Mouse (Mus musculus): Measurements from ENCODE around the gene Ank2. TPM values are rescaled to one million over a fixed set of nuclear protein-coding genes. Genes with fewer than 3 reads are reported as not detected.

Gene Ank2
- total RNA-seq, 2 experiments from 2014 or later: 1,080 to 1,091 TPM

DNA sequence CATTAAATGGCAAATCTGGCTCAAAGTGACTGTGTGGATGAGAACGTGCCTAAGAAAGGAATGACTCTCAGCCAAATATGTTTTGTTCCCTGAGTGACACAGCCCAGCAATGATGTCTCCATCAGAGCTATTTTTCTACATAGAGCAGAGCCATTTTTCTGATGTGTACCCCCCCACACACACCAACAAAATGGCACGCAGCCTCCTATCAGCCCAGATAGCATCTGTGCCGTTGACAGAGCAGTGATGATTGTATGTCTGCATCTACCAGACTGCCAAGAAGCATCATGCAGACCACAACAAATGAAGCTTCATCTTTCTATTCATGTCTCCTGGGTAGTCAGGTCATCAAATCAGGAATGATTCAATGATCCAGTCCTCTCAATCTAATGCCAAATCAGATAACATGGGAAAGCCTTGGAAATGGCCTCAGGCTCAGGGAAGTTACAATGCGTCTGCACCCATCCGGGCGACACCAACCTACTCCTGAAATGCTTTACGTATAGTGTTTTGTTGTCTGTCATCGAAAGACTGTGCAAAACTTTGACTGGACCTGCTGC, 122.2 kb downstream of the Ank2 start:
- no peak for DNase-seq (ENCODE audit: extremely low spot score in 1 of 2, low spot score in 2 of 2)

DNA sequence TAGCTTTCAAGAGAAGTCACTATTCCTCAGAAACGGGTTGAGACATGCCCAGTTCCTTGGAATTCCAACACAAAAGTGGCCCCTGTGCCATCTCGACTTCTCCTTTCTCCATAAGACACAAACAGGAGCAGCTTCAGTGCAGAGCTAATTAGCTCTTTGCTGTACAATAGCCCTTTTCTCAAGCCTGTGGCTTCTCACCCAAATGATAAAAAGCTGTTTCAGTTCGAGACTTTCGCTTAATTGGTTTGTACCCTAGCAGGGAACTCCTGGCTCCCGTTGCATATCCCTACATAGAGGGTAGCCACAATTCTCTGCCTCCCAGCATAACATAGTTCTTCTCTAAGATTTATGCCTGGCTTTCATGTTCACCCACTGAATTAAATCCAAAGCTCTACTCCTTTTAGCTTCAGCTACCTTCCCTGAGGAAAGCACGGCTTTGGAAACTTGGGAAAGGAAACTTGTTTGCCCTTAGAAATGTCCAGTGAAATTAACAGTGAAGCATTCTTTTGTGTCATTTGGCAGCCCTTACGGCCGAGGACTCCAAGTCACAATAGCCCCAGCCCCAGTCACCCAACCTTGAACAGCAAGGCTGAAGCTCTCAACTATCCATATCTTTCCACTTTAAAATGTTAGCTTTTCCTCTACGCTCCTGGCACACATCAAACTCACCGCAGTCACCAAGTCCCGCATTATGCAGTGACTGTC, 123.0 kb downstream of the Ank2 start:
- DNase-seq (ENCODE audit: extremely low spot score in 1 of 2, low spot score in 2 of 2): no peak
- intact Hi-C loops (cut with DNase I): no loop called here

More for the DNA sequence above, 122.2 kb downstream of the Ank2 start:
- intact Hi-C loops (cut with DNase I): no loop called here

DNA sequence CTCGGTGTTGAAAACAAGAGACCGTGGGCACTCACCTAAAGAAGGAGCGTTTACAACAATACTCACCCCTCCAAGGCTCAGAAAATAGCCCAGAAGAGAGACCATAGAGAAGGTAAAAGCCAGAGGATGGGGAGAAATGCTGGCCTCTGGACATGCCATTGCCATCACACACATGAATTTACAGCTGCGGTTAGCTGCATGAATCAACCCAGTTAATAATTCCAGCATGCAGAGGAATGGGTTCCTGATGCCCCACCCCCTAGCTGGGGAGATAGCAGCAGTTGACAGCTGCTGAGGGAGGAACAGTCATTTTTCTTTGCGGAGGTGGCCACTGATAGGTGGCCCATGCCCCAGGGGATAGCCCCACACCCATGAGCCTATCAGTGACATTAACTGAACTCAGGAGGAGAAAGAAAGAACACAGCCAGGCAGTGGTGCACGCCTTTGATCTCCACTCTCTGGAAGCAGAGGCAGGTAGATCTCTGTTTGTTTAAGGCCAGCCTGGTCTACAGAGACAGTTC, 124.9 kb downstream of the Ank2 start:
- intact Hi-C loops (cut with DNase I): no loop called here
- no peak for DNase-seq (ENCODE audit: extremely low spot score in 1 of 2, low spot score in 2 of 2)

DNA sequence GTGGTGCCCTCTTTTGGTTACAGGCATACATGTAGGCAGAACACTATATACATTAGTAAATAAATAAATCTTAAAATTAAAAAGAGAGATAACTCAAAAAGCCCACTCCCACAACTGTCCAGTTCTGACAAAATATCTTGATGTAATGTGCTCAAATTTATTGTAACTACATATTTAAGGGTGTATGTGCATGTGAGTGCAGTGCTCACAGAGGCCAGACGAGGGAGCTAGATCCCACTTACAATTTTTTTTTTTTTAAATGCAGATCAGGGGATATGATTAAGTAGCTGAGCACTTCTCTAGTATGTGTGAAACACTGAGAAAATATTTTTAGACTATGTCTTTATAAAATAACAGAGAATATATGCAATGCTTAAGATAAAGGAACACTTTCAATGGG, 127.4 kb downstream of the Ank2 start:
- intact Hi-C loops (cut with DNase I): no loop called here
- no peak for DNase-seq (ENCODE audit: extremely low spot score in 1 of 2, low spot score in 2 of 2)

DNA sequence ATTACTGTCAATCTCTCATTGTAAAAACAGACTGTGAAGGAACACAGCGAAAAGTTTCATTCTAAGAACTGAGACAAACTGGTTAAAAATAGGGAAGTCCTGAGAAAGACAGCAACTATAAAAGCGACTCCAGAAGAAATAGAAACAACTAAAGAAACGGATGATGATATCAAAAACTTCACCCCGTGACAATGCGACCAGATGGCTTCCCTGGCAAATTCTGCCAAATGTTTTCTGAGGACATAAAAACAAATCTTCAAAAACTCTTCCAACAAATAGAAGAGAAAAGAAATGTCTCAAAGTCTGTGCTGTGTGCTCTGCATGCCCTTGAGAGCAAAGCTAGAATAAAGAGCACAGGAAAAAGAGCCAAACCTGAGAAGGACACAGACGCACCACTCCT, 129.6 kb downstream of the Ank2 start:
- DNase-seq (ENCODE audit: extremely low spot score in 1 of 2, low spot score in 2 of 2): no peak
- intact Hi-C loops (cut with DNase I): no loop called here

DNA sequence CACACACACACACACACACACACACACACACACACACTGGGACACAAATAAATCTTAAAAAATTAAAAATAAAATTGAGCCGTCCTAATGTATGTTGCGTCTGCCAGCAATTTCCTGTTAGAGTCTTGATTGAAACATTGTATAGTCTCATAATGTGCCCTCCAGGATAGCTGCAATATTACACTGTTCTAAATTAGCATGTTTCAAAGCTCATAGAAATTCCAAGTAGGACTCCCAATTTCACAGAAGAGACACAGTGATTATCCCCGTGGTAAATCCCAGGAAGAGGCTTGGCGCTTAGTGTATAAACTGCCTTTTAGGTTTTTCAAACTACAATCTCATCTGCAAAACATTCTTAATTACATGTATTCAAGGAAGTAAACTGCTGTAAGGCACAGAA, 131.7 kb downstream of the Ank2 start:
- no peak for DNase-seq (ENCODE audit: extremely low spot score in 1 of 2, low spot score in 2 of 2)
- intact Hi-C loops (cut with DNase I): no loop called here

DNA sequence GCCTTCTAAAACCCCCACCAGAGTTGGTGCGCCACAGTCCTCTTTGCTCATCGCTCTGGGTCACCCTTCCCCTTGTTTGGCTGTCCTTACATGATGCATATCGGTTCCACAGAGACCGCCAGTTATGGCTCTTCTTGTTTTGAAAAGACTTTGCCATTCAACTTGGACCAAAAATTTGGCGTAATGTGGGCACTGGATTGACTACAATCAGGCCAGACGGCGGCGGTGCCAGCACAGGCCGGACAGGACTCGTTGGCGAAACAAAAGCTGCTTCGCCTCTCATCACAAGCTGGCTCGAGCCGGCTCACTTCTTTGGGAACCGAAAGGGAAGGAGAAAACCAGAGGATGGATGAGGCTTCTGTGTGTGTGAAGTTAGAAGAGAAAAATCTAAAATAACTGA, 135.6 kb downstream of the Ank2 start:
- intact Hi-C loops (cut with DNase I): no loop called here

DNA sequence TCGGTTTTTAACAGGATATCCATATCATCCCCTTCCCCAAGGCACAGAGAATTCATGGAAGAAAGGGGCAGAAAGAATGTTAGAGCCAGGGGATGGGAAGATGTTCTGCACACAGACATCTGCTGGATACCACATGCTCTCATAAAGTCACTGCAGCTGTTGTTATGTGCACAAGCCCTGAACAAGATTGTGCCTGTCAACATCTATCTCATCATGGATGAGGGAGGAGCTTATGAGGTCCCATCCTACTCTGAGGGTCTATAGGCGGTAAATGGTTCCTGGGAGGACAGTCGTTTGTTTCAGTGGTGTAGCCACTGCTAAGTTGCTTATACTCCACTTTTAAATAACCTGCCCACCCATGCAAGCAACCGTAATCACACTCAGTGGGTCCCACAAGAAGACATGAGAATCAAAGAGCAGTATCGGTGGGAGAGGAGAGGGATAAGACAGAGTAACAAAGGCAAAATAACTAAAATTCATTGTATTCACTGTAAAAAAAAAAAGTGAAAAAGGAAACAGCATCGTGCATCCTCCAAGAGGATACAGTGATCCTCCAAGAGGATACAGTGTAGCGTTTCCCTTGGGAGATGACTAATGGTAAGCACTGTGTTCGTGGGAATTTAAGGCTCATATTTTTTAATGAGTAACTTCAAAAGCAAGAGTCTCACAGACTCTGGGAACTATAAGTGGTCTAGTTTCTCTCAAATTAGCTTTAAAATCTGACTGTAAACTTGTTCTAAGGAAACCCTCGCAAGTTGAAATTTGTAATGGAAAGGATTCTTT, 136.3 kb downstream of the Ank2 start:
- DNase-seq (ENCODE audit: extremely low spot score in 1 of 2, low spot score in 2 of 2): no peak
- intact Hi-C loops (cut with DNase I): no loop called here

More for the DNA sequence above, 135.6 kb downstream of the Ank2 start:
- peak in 1 of 2 experiments; percentile 48 for DNase-seq (ENCODE audit: extremely low spot score in 1 of 2, low spot score in 2 of 2)

DNA sequence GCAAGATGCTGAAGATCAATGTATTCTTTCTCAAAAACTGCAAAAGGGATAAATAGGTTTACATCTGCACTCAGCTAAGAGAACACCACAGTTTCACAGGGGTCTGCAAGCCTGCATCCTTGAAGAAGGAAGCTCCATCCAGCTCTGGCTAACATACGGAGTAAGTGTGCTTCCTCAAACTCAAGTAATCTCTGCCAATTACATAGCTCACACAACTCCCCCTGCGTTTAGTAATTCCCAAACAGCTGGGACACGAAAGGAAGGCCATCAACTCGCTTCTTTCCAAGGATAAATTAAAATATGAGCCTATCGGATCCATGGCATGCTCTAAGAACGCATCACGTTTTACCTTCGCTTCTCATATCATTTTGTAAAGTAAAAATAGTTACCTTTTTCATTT, 137.3 kb downstream of the Ank2 start:
- intact Hi-C loops (cut with DNase I): no loop called here
- no peak for DNase-seq (ENCODE audit: extremely low spot score in 1 of 2, low spot score in 2 of 2)

DNA sequence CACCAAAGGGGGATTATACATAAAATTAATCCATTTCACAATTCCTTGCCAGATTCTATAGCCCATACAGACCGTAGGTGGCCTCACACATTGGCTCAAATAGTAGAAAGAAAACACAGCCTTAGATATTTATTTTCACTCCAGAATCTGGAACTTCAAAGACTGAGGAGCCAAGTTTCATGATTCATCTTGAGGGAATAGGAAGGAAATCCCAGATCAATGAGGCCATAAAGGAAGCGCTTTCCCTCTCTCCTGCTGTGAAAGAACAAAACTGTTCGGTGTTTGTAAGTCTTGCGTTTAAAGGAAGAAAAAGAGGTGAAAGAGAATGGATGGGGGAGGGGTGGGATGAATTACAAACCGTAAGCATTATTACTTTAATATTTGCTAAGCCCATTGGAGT, 137.8 kb downstream of the Ank2 start:
- DNase-seq (ENCODE audit: extremely low spot score in 1 of 2, low spot score in 2 of 2): no peak
- intact Hi-C loops (cut with DNase I): no loop called here

DNA sequence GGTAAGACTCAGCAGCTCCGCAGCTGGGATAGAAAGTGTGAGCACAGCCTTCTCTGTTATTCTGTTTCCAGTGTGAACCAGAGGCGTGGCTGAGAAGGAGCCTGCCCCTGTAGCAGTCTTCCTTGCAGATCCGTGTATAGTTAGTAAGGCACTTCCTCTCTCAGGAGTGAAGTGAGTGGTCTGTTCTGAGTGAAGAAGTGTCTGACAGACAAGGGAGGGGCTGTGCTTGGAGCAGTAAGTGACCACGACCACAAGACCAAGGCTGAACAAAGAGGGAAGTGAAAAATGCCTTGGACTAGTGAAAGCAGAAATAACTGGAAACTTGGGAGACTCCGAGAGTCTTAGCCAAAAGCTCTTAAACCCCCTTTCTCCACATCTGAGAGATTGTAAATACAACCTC, 143.9 kb downstream of the Ank2 start:
- intact Hi-C loops (cut with DNase I): no loop called here
- peak in 1 of 2 experiments; percentile 24 for DNase-seq (ENCODE audit: extremely low spot score in 1 of 2, low spot score in 2 of 2)

DNA sequence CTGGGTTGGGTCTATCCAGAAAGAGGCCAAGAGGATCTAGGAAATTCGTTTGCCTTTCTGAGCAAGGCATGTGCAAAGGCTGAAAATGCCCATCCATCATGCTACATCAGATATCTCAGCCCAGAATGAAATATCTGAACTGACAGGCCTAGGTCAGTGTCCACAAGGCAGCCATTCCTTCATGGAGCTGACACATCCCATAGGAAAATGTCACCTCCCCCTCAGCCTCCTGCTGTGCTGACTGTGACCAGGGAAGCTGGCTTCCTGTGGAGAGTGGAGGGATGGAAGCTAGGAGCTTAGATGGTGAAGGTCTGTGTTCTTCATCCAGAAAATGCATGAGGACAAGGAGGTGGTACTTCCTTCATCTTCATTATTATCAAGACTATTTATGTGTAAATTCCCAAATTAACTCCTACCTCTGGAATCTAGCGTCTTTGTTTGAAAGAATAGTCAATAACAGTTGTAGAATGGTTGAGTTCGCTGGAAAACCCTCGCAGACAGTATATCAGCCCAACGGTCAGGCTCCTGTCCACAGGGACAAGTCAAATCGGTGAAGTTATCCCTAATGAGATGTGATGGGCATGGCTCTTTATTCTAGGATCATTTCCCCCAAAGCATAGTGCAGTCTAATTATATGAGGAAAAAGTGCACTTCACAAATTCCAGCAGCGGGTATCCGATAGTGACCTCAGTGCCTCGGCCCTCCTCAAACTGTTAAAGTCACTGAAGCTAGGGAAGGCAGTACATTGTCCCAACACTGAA, 148.4 kb downstream of the Ank2 start:
- no peak for DNase-seq (ENCODE audit: extremely low spot score in 1 of 2, low spot score in 2 of 2)
- intact Hi-C loops (cut with DNase I): no loop called here

DNA sequence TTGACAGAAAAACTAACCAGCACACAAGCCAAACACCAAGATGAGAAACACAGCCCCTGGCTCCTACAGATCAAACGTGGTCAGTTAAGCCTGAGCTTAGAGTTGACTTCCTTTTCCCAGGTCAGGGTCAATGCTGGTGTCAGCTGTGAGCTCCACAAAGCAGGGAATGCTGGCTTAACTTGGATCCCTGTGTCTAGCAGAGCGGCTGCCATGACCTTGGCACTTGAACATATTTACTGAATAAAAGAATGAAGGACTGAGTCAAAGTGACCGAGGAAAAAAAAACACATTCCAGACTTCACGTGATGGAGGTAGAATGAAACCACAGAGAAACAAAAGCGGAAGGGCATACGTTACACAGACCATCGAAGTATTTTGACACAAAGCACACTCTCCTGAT, 150.2 kb downstream of the Ank2 start:
- intact Hi-C loops (cut with DNase I): no loop called here

DNA sequence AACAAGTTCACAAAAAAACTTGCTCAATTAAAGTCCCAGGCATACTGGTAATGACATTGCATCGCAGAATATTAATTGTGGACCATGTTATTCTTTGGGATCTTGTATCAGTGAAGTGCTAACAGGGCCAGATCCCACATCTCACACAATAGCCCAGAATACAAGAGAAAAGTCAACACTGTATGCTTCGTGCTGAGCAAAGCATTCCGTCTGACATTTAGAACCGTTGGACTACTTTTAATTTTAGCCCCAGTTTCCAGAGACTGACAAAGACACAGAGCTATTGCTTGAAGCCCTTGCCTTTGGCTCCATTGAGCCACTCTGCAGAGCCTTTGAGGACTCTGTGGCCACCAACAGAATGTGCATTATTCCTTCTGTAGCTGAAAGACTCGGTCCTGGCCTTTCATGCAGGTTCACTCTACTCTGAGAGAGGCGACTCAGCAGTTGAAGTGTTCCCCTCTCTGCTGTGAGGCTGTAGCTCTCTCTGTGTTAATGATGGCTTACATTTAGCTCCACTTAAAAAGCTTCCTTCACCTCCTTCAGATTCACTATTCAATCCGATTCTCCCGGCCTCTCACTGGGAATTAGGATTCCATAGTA, 153.2 kb downstream of the Ank2 start:
- intact Hi-C loops (cut with DNase I): no loop called here
- no peak for DNase-seq (ENCODE audit: extremely low spot score in 1 of 2, low spot score in 2 of 2)

More for the DNA sequence above, 150.2 kb downstream of the Ank2 start:
- no peak for DNase-seq (ENCODE audit: extremely low spot score in 1 of 2, low spot score in 2 of 2)

DNA sequence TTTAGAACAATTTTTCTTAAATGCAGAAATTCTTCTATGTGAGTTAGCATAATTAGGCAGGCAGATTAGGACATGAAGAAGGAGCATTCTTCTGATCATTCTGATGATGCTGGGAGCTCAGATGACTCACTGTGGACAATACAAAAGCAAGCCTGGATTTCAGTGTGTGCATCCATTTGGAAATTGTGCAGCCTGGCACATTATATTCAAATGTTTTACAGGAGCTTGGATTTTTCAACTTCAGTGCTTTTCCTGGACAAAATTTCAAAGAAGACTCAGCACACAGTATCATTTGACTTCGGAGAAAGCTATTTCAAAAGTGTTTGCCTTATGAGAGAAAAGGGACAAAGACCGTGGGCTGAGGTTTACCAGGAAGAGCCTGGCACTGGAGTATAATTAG, 157.8 kb downstream of the Ank2 start:
- no peak for DNase-seq (ENCODE audit: extremely low spot score in 1 of 2, low spot score in 2 of 2)
- intact Hi-C loops (cut with DNase I): no loop called here

DNA sequence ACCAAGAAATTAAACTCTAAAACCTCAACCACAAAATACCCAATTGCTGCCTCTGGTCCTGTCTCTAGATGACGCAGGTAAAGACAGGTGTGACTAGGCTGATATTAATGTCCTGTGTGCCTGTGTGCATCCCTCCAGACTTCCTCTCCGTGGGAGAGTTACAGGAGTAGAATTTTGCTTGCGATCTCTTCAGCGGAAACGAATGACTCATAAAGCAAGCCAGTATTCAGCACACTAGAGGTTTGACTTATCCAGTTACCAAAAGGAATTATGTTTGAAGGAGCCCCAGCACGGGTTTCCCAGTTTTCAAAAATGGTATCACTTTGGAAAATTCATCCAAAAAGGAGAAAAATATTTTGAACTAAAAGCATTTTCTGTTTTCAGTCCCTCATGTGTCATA, 164.3 kb downstream of the Ank2 start:
- intact Hi-C loops (cut with DNase I): no loop called here
- no peak for DNase-seq (ENCODE audit: extremely low spot score in 1 of 2, low spot score in 2 of 2)

DNA sequence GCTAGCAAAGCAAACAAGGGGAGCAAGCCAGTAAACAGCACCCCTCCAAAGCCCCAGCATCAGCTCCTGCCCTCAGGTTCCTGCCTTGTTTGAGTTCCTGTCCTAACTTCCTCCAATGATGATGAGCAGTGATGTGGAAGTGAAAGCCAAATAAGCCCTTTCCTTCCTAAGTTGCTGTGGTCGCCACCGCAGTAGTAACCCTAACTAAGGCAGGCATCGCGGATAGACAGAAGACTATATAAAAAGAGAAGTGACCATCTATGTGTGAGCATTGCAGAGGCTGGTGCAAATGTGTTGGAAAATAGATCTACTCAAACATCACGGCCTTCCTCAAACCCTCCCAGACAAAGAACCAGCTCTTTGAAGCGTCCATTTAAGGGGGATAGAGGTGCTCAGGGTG, 167.6 kb downstream of the Ank2 start:
- DNase-seq (ENCODE audit: extremely low spot score in 1 of 2, low spot score in 2 of 2): no peak
- intact Hi-C loops (cut with DNase I): no loop called here

DNA sequence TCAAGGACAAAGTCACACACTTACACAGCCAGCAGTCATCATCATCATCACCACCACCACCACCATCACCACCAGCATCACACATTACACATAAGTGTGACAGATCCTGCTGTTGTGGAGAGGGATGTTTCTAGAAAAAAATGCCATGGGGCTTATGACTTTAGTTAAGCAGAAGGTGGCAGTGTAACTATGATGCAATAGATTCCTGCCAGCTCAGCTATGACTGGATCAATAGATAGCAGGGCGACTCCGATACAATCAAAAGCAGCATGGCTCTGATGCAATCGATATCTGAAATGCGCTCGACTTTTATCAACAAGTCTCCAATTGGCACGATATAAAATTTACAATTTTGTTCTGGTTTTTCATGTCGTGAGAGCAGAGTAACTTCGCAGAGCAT, 172.8 kb downstream of the Ank2 start:
- intact Hi-C loops (cut with DNase I): loop anchor here (5.0 kb wide), 1 partner anchor 101 kb away; no protein-coding TSS in a partner anchor
- no peak for DNase-seq (ENCODE audit: extremely low spot score in 1 of 2, low spot score in 2 of 2)

DNA sequence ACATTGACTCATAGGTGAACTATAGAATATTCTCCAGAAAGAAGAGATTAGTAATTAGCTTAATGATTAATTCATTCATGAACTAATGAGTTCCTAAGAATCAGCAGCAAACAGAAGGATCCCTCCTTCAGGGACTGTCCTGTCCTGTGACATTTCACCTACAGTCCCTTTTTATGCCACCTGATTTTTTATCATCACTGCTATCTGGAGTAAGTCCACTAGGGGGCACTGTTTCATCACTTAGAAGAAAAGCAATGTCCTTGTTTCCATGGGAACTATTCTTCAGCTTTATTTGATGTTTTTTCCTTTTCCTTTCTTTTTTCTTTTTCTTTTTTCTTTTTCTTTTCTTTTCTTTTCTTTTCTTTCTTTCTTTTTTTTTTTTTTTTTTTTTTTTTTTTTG, 176.3 kb downstream of the Ank2 start:
- intact Hi-C loops (cut with DNase I): loop anchor here (5.0 kb wide), 1 partner anchor 229 kb away; the partner anchor contains the start of genes Larp7 and Zgrf1
- peak in 1 of 2 experiments; percentile 73 for DNase-seq (ENCODE audit: extremely low spot score in 1 of 2, low spot score in 2 of 2)

Data from left cerebral cortex, postnatal 10 days (tissue).